Mouse (Mus musculus) erythroblast, embryonic 14.5 days (primary cell): Measurements from ENCODE around the gene Unc79.

ENCODE experiments used
- GATA1 ChIP-seq: IDR thresholded peaks from 2 replicates; pipeline ENCODE4 v1.6.1; 2012; ENCODE audit warnings: low read length, inconsistent platforms, mixed read lengths
- TAL1 ChIP-seq: IDR thresholded peaks from 3 replicates; pipeline ENCODE4 v1.6.1; 2012; ENCODE audit warnings: low read length, inconsistent platforms, mixed read lengths

DNA sequence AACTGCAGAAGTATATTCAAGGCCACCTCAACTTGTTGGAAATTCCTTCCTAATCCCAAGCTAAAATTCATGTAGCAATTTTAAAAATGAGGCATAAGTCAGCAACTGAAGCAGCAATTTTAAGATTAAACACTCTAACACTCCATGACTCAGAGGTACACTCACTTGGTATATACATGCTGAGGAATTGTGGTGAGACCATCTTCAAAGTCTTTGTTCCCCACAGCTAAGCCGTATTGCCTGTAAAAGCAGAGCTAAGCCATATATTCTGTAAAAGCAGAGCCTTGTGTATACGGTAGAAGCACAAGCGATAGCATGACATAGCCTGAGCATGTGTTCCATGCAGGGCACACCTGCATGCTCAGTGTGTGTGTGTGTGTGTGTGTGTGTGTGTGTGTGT, 206.7 kb downstream of the Unc79 start:
- TF ChIP-seq GATA1 = no peak
- no peak for TF ChIP-seq TAL1
